Mouse (Mus musculus) heart, postnatal 0 days (tissue): ENCODE measurements at regions not wholly inside any gene's neighbourhood (a gene's known extent, or its start where the extent isn't known, plus 50 kb on each side); places are given as distances from the start of the nearest gene placed in this dataset.

Experiments used
- CTCF ChIP-seq: IDR thresholded peaks from 2 replicates; pipeline ENCODE4 v1.5.1; 2016; ENCODE audit warnings: antibody characterized with exemption, control low read depth, low read depth
- EP300 ChIP-seq: IDR thresholded peaks from 2 replicates; pipeline ENCODE4 v1.6.1; 2016; ENCODE audit warnings: antibody characterized with exemption, low read depth

DNA sequence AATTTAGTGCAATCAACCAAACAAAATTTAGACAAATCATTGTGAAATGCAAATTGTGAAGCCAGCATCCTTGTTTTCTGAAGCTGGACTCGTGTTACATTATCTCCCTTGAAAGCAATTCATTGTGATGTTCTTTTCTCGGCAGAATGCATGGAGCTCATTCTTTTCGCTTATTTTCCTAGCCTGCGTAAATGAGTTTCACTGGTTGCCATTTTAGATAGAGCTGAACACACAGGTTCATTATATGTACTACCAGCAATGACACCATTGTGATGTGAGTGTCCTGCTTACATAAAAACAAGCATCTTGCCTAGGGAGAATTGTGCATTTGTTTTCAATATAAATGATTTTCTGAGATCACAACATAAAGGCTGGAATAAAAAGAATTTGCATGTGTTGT lies 1296.5 kb downstream of the Stim2 start:
- no peak for TF ChIP-seq CTCF
- TF ChIP-seq EP300: no peak
